Mouse (Mus musculus) heart, postnatal 0 days (tissue): ENCODE results near the gene Angptl6. TPM values are rescaled to one million over a fixed set of nuclear protein-coding genes. Genes with fewer than 3 reads are reported as not detected.

Experiments
- ATAC-seq: fragments of 200-750 bp; cut with Nextera tagmentation; 2 replicates; pipeline ENCODE4 v1.8.0; 2017; ENCODE audit warnings: low read depth, moderate number of reproducible peaks, moderate library complexity; ENCODE audit not compliant: insufficient read depth
- DNase-seq: peaks from one replicate; pipeline ENCODE4 v3.0.0-alpha.2; 2016; ENCODE audit warnings: low spot score
- H3K27ac ChIP-seq: fragments of 300-500 bp; sonication (generic); 2 replicates; pipeline ENCODE4 v1.5.1; 2014; ENCODE audit warnings: low read depth, mild to moderate bottlenecking
- H3K27me3 ChIP-seq: fragments of 300-500 bp; sonication (generic); 2 replicates; pipeline ENCODE4 v1.6.1; 2014; ENCODE audit warnings: low read length, mixed read lengths; ENCODE audit not compliant: control insufficient read depth, insufficient read depth
- H3K36me3 ChIP-seq: fragments of 300-500 bp; sonication (generic); replicated peaks from 2 replicates; pipeline ENCODE4 v1.6.1; 2014; ENCODE audit warnings: low read length, mixed read lengths; ENCODE audit not compliant: control insufficient read depth, insufficient read depth
- H3K4me1 ChIP-seq: fragments of 300-500 bp; sonication (generic); 2 replicates; pipeline ENCODE4 v1.6.1; 2014; ENCODE audit warnings: antibody characterized with exemption; ENCODE audit not compliant: control insufficient read depth, insufficient read depth
- H3K4me2 ChIP-seq: fragments of 300-500 bp; sonication (generic); 2 replicates; pipeline ENCODE4 v1.6.1; 2014; ENCODE audit warnings: low read depth, mild to moderate bottlenecking, low read length, moderate library complexity
- H3K4me3 ChIP-seq: fragments of 300-500 bp; sonication (generic); 2 replicates; pipeline ENCODE4 v1.5.1; 2014; ENCODE audit warnings: low read depth, low read length
- H3K9ac ChIP-seq: fragments of 300-500 bp; sonication (generic); replicated peaks from 2 replicates; pipeline ENCODE4 v1.6.1; 2014; ENCODE audit warnings: low read depth, low read length, mixed read lengths
- H3K9me3 ChIP-seq: fragments of 300-500 bp; sonication (generic); replicated peaks from 2 replicates; pipeline ENCODE4 v1.6.1; 2016; ENCODE audit warnings: low read length; ENCODE audit not compliant: control insufficient read depth
- CTCF ChIP-seq: IDR thresholded peaks from 2 replicates; pipeline ENCODE4 v1.5.1; 2016; ENCODE audit warnings: antibody characterized with exemption, control low read depth, low read depth
- EP300 ChIP-seq: IDR thresholded peaks from 2 replicates; pipeline ENCODE4 v1.6.1; 2016; ENCODE audit warnings: antibody characterized with exemption, low read depth
- WGBS: fragments of 180-500 bp; shearing (Covaris S2); extraction: QIAGEN DNeasy Blood & Tissue Kit; methylation state at CpG from one replicate; pipeline ENCODE4 v1.1.7; 2014; 5-methylcytosine and 5-hydroxymethylcytosine counted together
- polyA plus RNA-seq: library from polyadenylated mRNA; unstranded; fragments of >200 nt; fragmentation: Nextera tagmentation; extraction: Ambion mirVana; gene quantifications from 2 replicates; pipeline ENCODE4 v1.2.1, GENCODE M21; 2015
- total RNA-seq: library from RNA; depleted of rRNA; stranded (reverse); fragments of >200 nt; gene quantifications from 2 replicates; pipeline ENCODE4 v1.2.3, GENCODE M21; 2014; ENCODE audit warnings: low replicate concordance

Gene Angptl6
- total and polyA plus RNA-seq, 2 experiments from 2014 or later, result 2.0 TPM; not detected in 1

DNA sequence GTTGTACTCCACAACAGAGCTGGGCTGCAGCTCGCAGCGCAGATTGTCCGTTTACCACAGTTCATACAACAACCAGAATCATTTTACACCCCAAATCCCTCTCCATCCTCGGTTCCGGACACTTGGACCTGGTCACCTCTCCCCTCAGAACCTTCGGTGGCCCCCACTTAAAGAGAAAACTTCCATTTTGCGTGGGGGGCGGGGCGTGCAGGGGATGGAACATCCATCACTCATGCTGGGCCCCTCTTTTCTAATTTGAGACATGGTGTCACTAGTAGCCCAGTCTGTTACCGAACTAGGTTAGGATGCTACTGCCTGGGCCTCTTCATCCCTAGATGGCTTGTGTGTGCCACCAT, 839 bp downstream of the Angptl6 start:
- ATAC-seq (no peak), DNase-seq (no peak)
- H3K4me3 ChIP-seq, result peak overlapping the region; percentile 38
- WGBS, result 21% methylated on average over 10 of the region's 10 CpGs
- H3K27me3 ChIP-seq, result no peaks in the 10 kb centered on the region
- peak overlapping the region; percentile 65 for H3K4me2 ChIP-seq
- no peaks in the 10 kb centered on the region for H3K36me3 ChIP-seq
- H3K27ac ChIP-seq, result peak overlapping the region; percentile 89
- H3K9me3 ChIP-seq, result no peaks in the 10 kb centered on the region
- peak overlapping the region; percentile 52 for H3K9ac ChIP-seq
- H3K4me1 ChIP-seq, result no peaks in the 10 kb centered on the region
- no peak for TF ChIP-seq EP300
- TF ChIP-seq CTCF, result no peak

- no peaks in the 10 kb centered on the region for H3K27me3 ChIP-seq
- peak; percentile 93 for ATAC-seq
- H3K4me3 ChIP-seq, result peak overlapping the region; percentile 38
- TF ChIP-seq CTCF (peak; percentile 82), EP300 (no peak)
- DNase-seq, result peak; percentile 98
- WGBS, result under 1% methylated on average over 69 of the region's 69 CpGs
- H3K4me1 ChIP-seq, result no peaks in the 10 kb centered on the region
- H3K9me3 ChIP-seq, result no peaks in the 10 kb centered on the region
- peak overlapping the region; percentile 65 for H3K4me2 ChIP-seq
- H3K36me3 ChIP-seq, result no peaks in the 10 kb centered on the region
- peak overlapping the region; percentile 52 for H3K9ac ChIP-seq
- H3K27ac ChIP-seq, result peak overlapping the region; percentile 89
Measured at GRCm38 (mm10) chr9:20878041-20878709, 1.4 kb downstream of the Angptl6 start.

DNA sequence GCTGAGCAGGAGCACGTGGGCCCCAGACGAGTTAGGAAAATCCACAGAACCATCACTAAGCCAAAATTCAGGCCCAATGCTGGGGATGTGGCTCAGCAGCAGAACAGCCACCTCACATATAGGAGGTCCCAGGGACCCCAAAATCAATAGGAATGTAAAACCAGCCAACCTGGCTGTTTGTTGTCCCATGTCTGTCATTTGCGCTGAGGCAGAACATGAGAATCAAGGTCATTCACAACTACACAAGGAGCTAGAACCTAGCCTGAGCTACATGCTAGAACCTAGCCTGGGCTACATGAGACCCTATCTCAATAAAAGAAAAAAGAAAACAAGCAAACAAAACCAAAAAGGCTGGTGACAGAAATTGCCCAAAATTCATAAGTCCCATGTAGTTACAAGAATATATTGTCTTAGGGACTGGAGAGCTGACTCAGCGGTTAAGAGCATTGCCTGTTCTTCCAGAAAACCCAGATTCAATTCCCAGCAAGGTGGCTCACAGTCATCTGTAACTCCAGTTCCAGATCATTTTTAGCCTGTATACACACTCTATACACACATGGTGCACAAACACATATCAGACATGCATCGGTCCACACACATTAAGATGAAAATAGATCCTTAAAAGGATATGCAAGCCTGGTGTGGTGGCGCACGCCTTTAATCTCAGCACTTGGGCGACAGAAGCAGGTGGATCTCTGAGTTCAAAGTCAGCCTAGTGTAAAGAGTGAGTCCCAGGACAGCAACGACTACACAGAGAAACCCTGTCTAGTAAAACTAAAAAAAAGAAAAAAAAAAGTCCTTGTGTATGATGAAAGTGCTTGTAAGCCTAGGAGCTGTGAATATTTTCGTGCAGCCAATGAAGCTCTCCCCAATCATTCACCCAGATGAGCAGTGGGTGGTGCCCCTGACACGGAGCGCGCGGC, 2.1 kb downstream of the Angptl6 start:
- WGBS, result 35% methylated on average over 14 of the region's 14 CpGs
- H3K27ac ChIP-seq, result peak overlapping the region; percentile 49
- H3K9me3 ChIP-seq, result no peaks in the 10 kb centered on the region
- no peak for DNase-seq
- no peak for TF ChIP-seq EP300
- no peak for TF ChIP-seq CTCF
- H3K36me3 ChIP-seq, result no peaks in the 10 kb centered on the region
- H3K9ac ChIP-seq, result no peak overlapping the region
- H3K4me2 ChIP-seq, result peak overlapping the region; percentile 65
- no peaks in the 10 kb centered on the region for H3K4me1 ChIP-seq
- peak; percentile 0; the same call in 1 of the 2 replicates for ATAC-seq
- H3K4me3 ChIP-seq, result peak overlapping the region; percentile 38
- H3K27me3 ChIP-seq, result no peaks in the 10 kb centered on the region

DNA sequence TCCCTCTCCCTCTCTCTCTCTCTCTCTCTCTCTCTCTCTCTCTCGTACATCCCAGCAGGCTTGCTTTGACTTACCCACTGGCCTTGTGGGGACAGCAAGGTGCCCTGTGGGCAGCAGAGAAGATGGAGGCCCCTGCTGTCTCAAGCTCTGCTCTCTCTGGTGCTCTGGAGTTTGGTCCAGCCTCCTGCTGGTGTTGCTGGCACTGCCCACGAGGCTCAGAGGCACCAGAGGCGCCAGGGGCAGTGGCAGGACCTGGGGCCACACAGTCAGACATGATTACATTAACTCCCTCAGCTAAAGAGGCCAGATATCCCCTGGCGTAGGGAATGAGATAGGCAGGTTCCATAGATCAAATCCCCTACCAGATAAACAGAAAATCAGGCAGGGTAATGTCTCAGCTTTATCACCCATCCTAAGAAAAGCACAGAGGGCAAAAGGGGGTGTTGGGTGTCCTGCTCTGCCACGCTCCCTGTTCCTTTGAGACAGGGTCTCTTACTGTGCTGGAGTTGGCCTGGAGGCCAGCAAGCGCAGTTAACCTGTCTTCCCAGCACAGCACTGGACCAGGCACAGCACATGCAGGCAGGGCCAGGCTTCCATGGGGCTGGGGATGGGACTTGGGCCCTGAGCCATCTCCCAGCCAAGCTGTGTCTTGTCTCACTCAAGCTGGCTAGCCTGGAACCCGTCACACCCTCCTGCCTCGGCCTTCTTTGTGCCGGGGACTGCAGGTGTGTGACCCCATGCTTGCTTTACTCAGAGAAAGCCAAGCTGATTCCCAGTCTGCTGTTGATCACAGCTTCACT, 3.0 kb downstream of the Angptl6 start:
- Histone ChIP-seq H3K4me2 (no peak overlapping the region), H3K27me3 (no peaks in the 10 kb centered on the region), H3K4me3 (no peak overlapping the region), H3K9me3 (no peaks in the 10 kb centered on the region), H3K9ac (no peak overlapping the region), H3K36me3 (no peaks in the 10 kb centered on the region), H3K4me1 (no peaks in the 10 kb centered on the region), H3K27ac (no peak overlapping the region)
- 70% methylated on average over 9 of the region's 9 CpGs for WGBS
- TF ChIP-seq CTCF (no peak), EP300 (no peak)
- DNase-seq (no peak), ATAC-seq (no peak)

DNA sequence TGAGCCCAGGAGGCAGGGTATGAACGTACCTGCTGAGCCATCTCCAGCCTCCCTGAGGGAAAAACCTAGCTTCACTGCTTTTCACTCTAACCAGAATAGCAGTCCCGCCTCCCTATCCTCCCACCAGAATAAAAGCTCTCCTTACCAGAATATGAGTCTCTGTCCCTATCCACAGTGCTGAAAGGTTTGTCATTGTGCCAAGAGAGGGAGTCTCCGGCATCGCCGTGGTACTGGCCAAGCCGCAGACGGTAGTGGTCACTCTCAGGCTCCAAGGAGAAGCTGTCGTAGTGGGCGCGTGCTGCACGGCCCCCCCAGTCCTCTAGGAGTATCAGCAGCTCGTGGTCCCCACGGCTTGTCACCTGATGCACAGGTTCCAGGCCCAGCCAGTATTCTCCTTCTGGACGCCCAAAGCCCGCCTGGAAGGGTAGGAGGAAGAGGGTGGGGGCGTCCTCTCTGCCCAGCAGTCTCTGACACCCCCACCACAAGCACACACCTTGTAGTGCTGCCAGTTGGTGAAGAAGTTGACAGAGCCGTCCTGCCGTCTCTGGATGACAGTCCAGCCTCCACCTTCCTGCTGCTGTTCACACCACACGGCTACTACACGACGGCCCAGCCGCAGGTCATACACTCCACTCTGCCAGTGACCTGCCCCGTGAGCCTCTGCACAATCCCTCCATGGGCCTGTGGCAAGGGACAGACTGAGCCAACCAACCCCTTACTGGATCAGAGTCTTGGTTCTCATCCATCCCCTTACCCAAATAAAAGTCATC, 4.3 kb downstream of the Angptl6 start:
- TF ChIP-seq CTCF (no peak), EP300 (no peak)
- Histone ChIP-seq H3K4me3 (no peak overlapping the region), H3K36me3 (no peaks in the 10 kb centered on the region), H3K9ac (no peak overlapping the region), H3K9me3 (no peaks in the 10 kb centered on the region), H3K27ac (no peak overlapping the region), H3K4me1 (no peaks in the 10 kb centered on the region), H3K27me3 (no peaks in the 10 kb centered on the region), H3K4me2 (no peak overlapping the region)
- DNase-seq, result peak; percentile 21
- no peak for ATAC-seq
- 59% methylated on average over 23 of the region's 23 CpGs for WGBS
